Mouse (Mus musculus): ENCODE data around the gene Otogl. TPM values are rescaled to one million over a fixed set of nuclear protein-coding genes. Genes with fewer than 3 reads are reported as not detected.
"Not testable (repeated sequence)": the region's sequence is repeated elsewhere in the genome, so short reads cannot be mapped to it uniquely, and the experiment has no call there.

Otogl gene
- total and polyA plus RNA-seq, 2 experiments from 2014 or later = 0.08 to 0.16 TPM

DNA sequence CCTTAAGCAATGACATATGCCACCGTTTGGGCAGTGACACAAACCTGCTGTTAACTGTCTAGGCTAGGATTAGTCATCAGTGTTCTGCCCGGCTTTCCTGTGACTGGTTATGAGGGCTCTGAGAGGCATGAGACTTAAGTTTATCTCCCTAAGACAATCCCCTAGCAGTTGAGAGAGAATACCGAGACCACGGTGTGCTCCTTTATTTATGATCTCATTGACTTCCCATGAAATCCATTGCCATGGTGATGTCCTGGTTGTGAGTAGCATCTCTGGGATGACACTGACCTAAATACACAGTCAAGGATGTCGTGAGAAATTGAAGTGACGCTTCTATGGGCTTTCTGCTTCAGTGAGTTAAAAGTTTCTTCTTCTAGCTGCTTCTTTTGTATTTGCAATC lies 82.8 kb downstream of the Otogl start:
- no peaks in the 10 kb centered on the region for H3K4me1 ChIP-seq (ENCODE audit: insufficient read depth, low read length)
- no peak overlapping the region for H3K4me3 ChIP-seq (ENCODE audit: low read length)
- no peaks in the 10 kb centered on the region for H3K36me3 ChIP-seq (ENCODE audit: insufficient read depth, low read length)
- H3K9ac ChIP-seq (replicated peaks; ENCODE audit: low read length) = no peak overlapping the region
- TF ChIP-seq CTCF (IDR thresholded peaks at IDR 0.05; ENCODE audit: low read depth) = no peak
- H3K27ac ChIP-seq = no peak overlapping the region
- DNase-seq (ENCODE audit: low spot score) (no peak), ATAC-seq (no peak)
- H3K4me2 ChIP-seq (ENCODE audit: low read depth, low read length) = no peak overlapping the region
- H3K27me3 ChIP-seq (ENCODE audit: insufficient read depth, low read length) = no peaks in the 10 kb centered on the region
- no peaks in the 10 kb centered on the region for H3K9me3 ChIP-seq (ENCODE audit: low read length)
- WGBS = 52% methylated on average over 6 of the region's 6 CpGs

DNA sequence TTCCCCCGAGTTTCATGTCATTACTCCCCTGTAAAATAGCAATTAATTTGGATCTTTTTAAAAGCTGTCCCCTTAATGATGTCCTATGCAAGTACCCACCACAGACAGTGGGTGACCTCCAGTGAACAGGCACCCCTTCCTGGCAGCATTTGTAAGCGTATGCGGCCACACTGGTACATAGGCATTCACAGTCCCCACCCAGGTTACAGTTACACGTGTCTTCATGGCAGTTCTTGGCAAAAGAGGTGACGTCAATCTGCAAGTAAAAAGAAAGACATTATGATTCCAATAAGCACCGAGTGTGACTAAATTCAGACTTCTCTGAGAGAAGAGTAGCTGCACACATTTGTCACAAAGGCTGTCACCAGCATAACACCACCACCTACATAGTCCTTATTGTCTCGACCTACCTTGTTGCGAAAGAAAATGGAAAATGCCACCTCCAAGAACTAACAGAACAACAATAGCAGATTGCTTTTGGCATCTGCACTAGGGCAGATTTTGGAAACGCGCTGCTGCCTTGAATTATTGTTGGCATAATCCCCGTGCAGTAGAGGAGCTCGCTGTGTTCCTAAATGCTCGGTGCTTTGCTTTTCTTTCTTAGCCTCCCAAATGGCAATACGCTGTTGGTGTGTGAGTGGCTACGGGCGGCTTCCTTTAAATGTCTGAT lies 98.0 kb downstream of the Otogl start:
- 71% methylated on average over 16 of the region's 16 CpGs for WGBS
- no peak for TF ChIP-seq CTCF (IDR thresholded peaks at IDR 0.05; ENCODE audit: low read depth)
- H3K27ac ChIP-seq = no peak overlapping the region
- no peak overlapping the region for H3K4me3 ChIP-seq (ENCODE audit: low read length)
- H3K27me3 ChIP-seq (ENCODE audit: insufficient read depth, low read length) = no peaks in the 10 kb centered on the region
- no peak overlapping the region for H3K4me2 ChIP-seq (ENCODE audit: low read depth, low read length)
- H3K36me3 ChIP-seq (ENCODE audit: insufficient read depth, low read length) = no peaks in the 10 kb centered on the region
- no peaks in the 10 kb centered on the region for H3K9me3 ChIP-seq (ENCODE audit: low read length)
- ATAC-seq = no peak
- no peak overlapping the region for H3K9ac ChIP-seq (replicated peaks; ENCODE audit: low read length)
- H3K4me1 ChIP-seq (ENCODE audit: insufficient read depth, low read length) = no peaks in the 10 kb centered on the region
- no peak for DNase-seq (ENCODE audit: low spot score)

DNA sequence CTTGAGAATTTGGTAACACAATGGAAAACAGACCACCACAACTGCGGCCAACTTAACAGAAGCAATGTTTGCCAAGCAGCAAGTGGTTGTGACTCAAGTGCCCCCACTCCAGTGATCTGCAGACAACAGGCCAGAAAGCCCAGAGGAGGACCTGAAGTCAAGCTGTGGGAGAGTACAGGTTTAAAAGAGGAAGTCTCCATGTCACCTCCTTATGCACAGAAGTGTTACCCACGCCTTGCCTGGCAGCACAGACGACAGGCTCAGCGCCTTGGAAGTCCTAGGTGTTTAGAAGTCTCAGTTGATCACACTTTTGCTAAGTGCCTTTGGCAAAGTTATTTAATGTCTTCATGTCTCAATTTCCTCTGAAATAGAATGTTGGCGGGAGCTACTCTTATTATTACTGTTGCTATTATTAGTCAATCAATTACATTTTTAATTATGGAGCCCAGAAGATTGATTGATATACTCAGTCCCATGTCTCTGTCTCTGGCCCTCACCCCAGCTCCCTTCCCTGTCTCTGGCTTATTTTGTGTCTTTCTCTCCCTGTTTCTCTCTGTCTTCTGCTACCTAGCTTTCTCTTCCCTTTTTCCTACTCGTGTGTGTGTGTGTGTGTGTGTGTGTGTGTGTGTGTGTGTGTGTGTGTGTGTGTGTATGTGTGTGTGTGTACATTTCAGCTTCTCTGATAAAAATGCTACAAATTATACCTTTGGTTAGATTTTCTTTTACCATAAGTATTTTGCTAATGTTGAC lies 101.1 kb downstream of the Otogl start:
- ATAC-seq (no peak), DNase-seq (ENCODE audit: low spot score) (no peak)
- no peak for TF ChIP-seq CTCF (IDR thresholded peaks at IDR 0.05; ENCODE audit: low read depth)
- no peaks in the 10 kb centered on the region for H3K9me3 ChIP-seq (ENCODE audit: low read length)
- H3K36me3 ChIP-seq (ENCODE audit: insufficient read depth, low read length) = no peaks in the 10 kb centered on the region
- 77% methylated on average over 5 of the region's 6 CpGs for WGBS
- H3K27me3 ChIP-seq (ENCODE audit: insufficient read depth, low read length) = no peaks in the 10 kb centered on the region
- H3K27ac ChIP-seq = no peak overlapping the region
- no peak overlapping the region for H3K9ac ChIP-seq (replicated peaks; ENCODE audit: low read length)
- no peaks in the 10 kb centered on the region for H3K4me1 ChIP-seq (ENCODE audit: insufficient read depth, low read length)
- no peak overlapping the region for H3K4me2 ChIP-seq (ENCODE audit: low read depth, low read length)
- H3K4me3 ChIP-seq (ENCODE audit: low read length) = no peak overlapping the region

DNA sequence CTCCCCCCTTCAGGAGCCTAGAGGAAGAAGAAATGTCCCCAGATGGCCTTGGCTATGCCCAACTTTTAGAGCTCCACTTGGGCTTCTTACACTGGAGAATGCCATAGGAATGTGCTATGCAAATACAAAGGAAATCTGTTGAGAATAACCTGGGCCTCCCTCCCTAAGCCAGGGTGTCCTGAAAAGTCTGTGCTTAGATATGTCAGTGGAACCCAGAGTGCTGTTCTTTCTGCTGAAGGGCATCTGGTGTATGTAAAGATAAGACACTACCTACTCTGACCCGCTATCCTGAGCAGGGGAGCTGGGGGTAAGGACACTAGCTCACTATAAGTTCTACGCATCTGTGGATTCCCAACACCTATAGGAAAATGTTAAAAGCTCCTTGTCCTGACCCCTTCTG lies 106.7 kb downstream of the Otogl start:
- H3K27me3 ChIP-seq (ENCODE audit: insufficient read depth, low read length) = no peaks in the 10 kb centered on the region
- no peak for TF ChIP-seq CTCF (IDR thresholded peaks at IDR 0.05; ENCODE audit: low read depth)
- H3K9me3 ChIP-seq (ENCODE audit: low read length) = no peaks in the 10 kb centered on the region
- H3K36me3 ChIP-seq (ENCODE audit: insufficient read depth, low read length) = no peaks in the 10 kb centered on the region
- H3K4me1 ChIP-seq (ENCODE audit: insufficient read depth, low read length) = no peaks in the 10 kb centered on the region
- H3K4me3 ChIP-seq (ENCODE audit: low read length) = no peak overlapping the region
- H3K9ac ChIP-seq (replicated peaks; ENCODE audit: low read length) = no peak overlapping the region
- DNase-seq (ENCODE audit: low spot score) (no peak), ATAC-seq (no peak)
- H3K4me2 ChIP-seq (ENCODE audit: low read depth, low read length) = no peak overlapping the region
- no peak overlapping the region for H3K27ac ChIP-seq
- WGBS = 92% methylated on average over 2 of the region's 2 CpGs

DNA sequence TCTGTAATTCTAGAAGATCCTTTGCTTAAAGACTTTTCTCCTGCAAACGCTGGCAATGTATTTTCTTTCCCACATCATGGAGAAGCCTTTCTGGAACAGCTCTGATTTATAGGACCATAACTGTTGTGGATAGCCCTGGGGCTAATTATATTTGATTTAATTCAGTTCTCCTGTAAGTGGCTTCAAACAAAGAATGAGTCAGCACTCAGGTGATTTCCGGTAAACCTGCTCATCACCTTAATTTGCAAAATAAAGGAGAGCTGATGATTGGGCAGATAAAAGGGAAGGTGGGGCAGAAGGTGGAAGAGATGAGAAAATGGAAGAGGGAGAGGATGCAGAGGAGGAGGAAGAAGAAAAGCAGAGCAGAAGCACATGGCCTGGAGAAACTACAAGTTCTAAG lies 107.6 kb downstream of the Otogl start:
- H3K27ac ChIP-seq; DNase-seq (ENCODE audit: low spot score); H3K4me1 ChIP-seq (ENCODE audit: insufficient read depth, low read length); H3K27me3 ChIP-seq (ENCODE audit: insufficient read depth, low read length); H3K36me3 ChIP-seq (ENCODE audit: insufficient read depth, low read length); H3K4me2 ChIP-seq (ENCODE audit: low read depth, low read length); ATAC-seq; H3K9me3 ChIP-seq (ENCODE audit: low read length); H3K4me3 ChIP-seq (ENCODE audit: low read length); H3K9ac ChIP-seq (replicated peaks; ENCODE audit: low read length): not testable (repeated sequence)
- 68% methylated on average over 2 of the region's 2 CpGs for WGBS

DNA sequence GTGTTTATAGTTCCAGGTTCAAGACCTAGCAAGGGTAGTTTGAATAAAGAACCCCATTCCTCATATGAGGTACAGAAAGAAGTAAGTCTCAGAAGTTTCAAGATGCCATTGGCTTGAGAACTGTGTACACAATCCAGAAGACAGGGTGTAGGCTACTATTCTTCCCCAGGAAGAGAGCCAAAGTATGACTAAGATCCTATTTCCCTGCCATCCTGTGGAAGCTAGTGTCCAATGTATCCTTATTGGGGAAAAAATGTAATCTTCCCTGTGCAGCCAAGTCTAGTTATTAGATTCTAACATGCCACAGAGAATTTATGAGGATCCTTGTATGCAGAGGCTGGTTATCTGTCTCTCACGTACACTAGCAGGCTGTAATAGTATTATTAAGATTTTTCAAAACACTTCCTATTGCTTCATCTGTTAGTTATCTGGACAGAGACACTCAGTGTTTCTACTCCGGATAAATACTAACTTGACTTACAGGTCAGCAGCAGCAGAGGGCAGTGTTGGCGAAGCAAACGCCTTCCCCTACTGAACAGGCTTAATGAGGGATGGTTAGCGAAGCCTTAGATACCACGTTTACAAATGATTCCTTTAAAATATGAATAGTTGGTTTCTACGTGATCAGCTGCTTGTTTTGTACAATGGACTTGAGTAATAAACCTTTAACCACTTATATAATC lies 112.1 kb downstream of the Otogl start:
- peak; percentile 79 for TF ChIP-seq CTCF (IDR thresholded peaks at IDR 0.05; ENCODE audit: low read depth)
- no peaks in the 10 kb centered on the region for H3K36me3 ChIP-seq (ENCODE audit: insufficient read depth, low read length)
- 11% methylated on average over 7 of the region's 7 CpGs for WGBS
- H3K9ac ChIP-seq (replicated peaks; ENCODE audit: low read length) = no peak overlapping the region
- ATAC-seq (peak; percentile 74; the same call in 1 of the 2 replicates), DNase-seq (ENCODE audit: low spot score) (peak; percentile 78)
- no peaks in the 10 kb centered on the region for H3K4me1 ChIP-seq (ENCODE audit: insufficient read depth, low read length)
- H3K9me3 ChIP-seq (ENCODE audit: low read length) = no peaks in the 10 kb centered on the region
- H3K27ac ChIP-seq = no peak overlapping the region
- H3K27me3 ChIP-seq (ENCODE audit: insufficient read depth, low read length) = no peaks in the 10 kb centered on the region
- no peak overlapping the region for H3K4me3 ChIP-seq (ENCODE audit: low read length)
- no peak overlapping the region for H3K4me2 ChIP-seq (ENCODE audit: low read depth, low read length)

Data from hindbrain, postnatal 0 days (tissue).